Mouse (Mus musculus) heart, embryonic 14.5 days (tissue): ENCODE data around the gene Gnb5. TPM values are rescaled to one million over a fixed set of nuclear protein-coding genes. Genes with fewer than 3 reads are reported as not detected.

Experiments
- ATAC-seq: fragments of 200-750 bp; cut with Nextera tagmentation; 2 replicates; pipeline ENCODE4 v1.8.0; 2017; ENCODE audit warnings: low read depth, moderate TSS enrichment; ENCODE audit not compliant: insufficient number of reproducible peaks, insufficient read depth, low FRiP score
- H3K27ac ChIP-seq, 2 experiments: fragments of 200-500 bp in 1 of 2; fragments of 300-500 bp in 1 of 2; sonication (generic) in 1 of 2; replicated peaks in 1 of 2; 2 replicates each; pipeline ENCODE4 v1.5.1; 2012 to 2014; ENCODE audit warnings: low read depth in 2 of 2, low read length in 2 of 2, control low read depth in 1 of 2, mild to moderate bottlenecking in 1 of 2, mixed read lengths in 1 of 2; ENCODE audit not compliant: control insufficient read depth in 1 of 2, insufficient read depth in 1 of 2
- H3K27me3 ChIP-seq: fragments of 300-500 bp; sonication (generic); 2 replicates; pipeline ENCODE4 v1.6.1; 2014; ENCODE audit warnings: mild to moderate bottlenecking, low read length, control low read depth; ENCODE audit not compliant: control insufficient read depth, insufficient read depth
- H3K36me3 ChIP-seq: fragments of 300-500 bp; sonication (generic); 2 replicates; pipeline ENCODE4 v1.6.1; 2014; ENCODE audit warnings: mild to moderate bottlenecking, control low read depth, low read length, mixed read lengths; ENCODE audit not compliant: control insufficient read depth, insufficient read depth
- H3K4me1 ChIP-seq, 2 experiments: fragments of 200-500 bp in 1 of 2; fragments of 300-500 bp in 1 of 2; sonication (generic) in 1 of 2; 2 replicates each; pipeline ENCODE4 v1.6.1; 2012 to 2014; ENCODE audit warnings: low read length in 2 of 2, control low read depth in 1 of 2, mixed read lengths in 1 of 2; ENCODE audit not compliant: control insufficient read depth in 2 of 2, insufficient read depth in 2 of 2
- H3K4me2 ChIP-seq: fragments of 300-500 bp; sonication (generic); 2 replicates; pipeline ENCODE4 v1.6.1; 2014; ENCODE audit warnings: mild to moderate bottlenecking, low read length
- H3K4me3 ChIP-seq, 2 experiments: fragments of 200-500 bp in 1 of 2; fragments of 300-500 bp in 1 of 2; sonication (generic) in 1 of 2; 2 replicates each; pipeline ENCODE4 v1.5.1; 2012 to 2014; ENCODE audit warnings: low read length in 2 of 2, mild to moderate bottlenecking in 2 of 2, control low read depth in 1 of 2, low read depth in 1 of 2, moderate library complexity in 1 of 2; ENCODE audit not compliant: control insufficient read depth in 1 of 2, insufficient read depth in 1 of 2
- H3K9ac ChIP-seq: fragments of 300-500 bp; sonication (generic); 2 replicates; pipeline ENCODE4 v1.6.1; 2014; ENCODE audit warnings: mild to moderate bottlenecking, low read length
- H3K9me3 ChIP-seq: fragments of 300-500 bp; sonication (generic); 2 replicates; pipeline ENCODE4 v1.6.1; 2016; ENCODE audit warnings: low read length, control low read depth; ENCODE audit not compliant: control insufficient read depth
- WGBS: fragments of 180-500 bp; shearing (Covaris S2); extraction: QIAGEN DNeasy Blood & Tissue Kit; methylation state at CpG from one replicate; pipeline ENCODE4 v1.1.7; 2014; 5-methylcytosine and 5-hydroxymethylcytosine counted together
- polyA plus RNA-seq: library from polyadenylated mRNA; unstranded; fragments of >200 nt; fragmentation: Nextera tagmentation; extraction: Ambion mirVana; gene quantifications from 2 replicates; pipeline ENCODE4 v1.2.1, GENCODE M21; 2014

Gnb5 gene
- polyA plus RNA-seq = 66.5 and 68.7 TPM in 2 replicates

DNA sequence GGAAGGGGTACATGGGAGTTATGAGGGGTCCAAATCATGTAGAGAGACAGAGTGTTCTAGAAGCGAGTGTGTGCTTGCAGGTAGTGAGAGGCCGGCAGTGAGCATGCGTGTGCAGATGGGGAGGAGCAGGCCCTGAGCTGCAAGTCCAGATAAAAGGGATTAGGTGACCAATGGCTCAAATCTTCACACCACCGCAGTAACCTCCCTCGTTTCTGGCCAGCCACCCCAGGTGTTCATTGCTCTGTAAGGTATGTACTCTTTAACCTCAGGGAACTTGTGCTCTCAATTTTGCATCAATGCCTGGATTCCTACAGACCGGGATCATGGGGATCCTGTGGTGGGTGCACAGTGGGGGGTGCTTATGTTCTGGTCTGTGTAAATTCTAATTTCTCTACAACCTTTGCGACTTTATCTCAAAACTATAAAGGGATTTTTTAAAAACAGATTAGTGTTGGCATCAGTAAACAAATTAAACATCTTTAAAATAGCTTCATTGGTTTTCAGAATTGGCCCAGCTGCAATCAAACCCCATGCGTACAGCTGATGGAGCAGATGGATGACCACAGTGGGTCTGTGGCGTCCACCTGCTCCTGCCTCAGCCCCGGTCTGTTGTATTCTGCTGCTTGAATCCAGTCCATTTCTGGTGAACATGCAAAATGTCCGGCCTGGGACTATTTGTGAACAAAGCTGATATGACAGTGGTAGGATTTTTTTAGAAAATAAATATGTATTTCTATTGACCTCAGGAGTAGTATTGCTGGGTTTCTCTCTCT, at the start of gene Gnb5:
Gene Gnb5 (plus strand): TSS at position 163 of the 773 bp plus-strand sequence.
- 72% methylated on average over 11 of the region's 11 CpGs for WGBS
- Histone ChIP-seq H3K27me3 (no peaks in the 10 kb centered on the region), H3K9ac (no peak within 1 kb of the TSS), H3K27ac (no peak within 1 kb of the TSS), H3K36me3 (no peaks in the 10 kb centered on the region), H3K9me3 (no peaks in the 10 kb centered on the region), H3K4me1 (peaks cover 0 to 4% of the 10 kb centered on the region in 2 experiments; a peak in 2 of 4 replicates), H3K4me2 (no peak within 1 kb of the TSS), H3K4me3 (no peak within 1 kb of the TSS)
- ATAC-seq = no peak

DNA sequence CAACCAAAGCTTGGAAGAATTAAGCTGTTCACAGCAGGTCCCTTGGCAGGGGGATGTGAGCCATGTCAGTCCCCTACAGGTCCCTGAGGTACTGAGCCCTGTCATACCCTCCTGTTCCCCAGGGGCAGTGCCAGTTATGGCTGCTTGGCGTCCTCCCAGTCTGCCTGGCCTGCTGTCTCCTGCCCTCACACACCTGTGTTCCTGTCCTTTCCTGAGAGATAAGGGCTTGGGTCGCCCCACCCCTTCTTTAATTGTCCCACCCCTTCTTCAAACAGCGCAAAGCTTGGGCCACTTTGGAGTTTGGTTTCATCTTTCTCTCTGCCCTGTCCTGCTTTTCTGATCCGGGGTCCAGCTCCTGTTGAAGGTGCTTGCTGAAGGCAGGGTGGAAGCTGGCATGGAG, 47.3 kb upstream of the Gnb5 start:
- H3K4me2 ChIP-seq = no peak overlapping the region
- no peak for ATAC-seq
- WGBS = 60% methylated on average over 4 of the region's 4 CpGs
- H3K9me3 ChIP-seq = no peaks in the 10 kb centered on the region
- no peak overlapping the region for H3K4me3 ChIP-seq
- peaks cover 2 to 9% of the 10 kb centered on the region in 2 experiments; a peak in 2 of 4 replicates for H3K4me1 ChIP-seq
- H3K36me3 ChIP-seq = no peaks in the 10 kb centered on the region
- H3K27me3 ChIP-seq = no peaks in the 10 kb centered on the region
- H3K9ac ChIP-seq = no peak overlapping the region
- no peak overlapping the region for H3K27ac ChIP-seq

DNA sequence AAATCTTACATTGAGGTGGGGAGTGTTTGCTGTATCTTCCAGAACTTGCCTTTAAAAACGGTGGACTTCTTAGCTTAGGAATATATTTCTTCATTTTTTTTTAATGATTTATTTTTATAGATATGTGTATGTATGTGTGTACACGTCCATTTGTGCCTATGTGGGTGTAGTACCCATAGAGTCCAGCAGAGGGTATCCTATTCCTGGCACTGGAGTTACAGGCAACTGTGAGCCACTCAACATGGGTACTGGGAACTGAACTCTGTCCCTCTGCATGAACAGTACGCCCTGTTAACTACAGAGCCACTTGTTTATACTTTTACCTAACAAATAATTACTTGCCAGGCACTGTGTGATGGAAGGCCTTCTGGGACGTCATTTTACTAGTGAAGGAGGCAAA, 46.4 kb upstream of the Gnb5 start:
- no peaks in the 10 kb centered on the region for H3K27me3 ChIP-seq
- no peak overlapping the region for H3K4me3 ChIP-seq
- no peaks in the 10 kb centered on the region for H3K36me3 ChIP-seq
- H3K27ac ChIP-seq = no peak overlapping the region
- H3K9ac ChIP-seq = no peak overlapping the region
- no peaks in the 10 kb centered on the region for H3K9me3 ChIP-seq
- H3K4me2 ChIP-seq = no peak overlapping the region
- H3K4me1 ChIP-seq = peaks cover 0 to under 1% of the 10 kb centered on the region in 2 experiments; a peak in 2 of 4 replicates
- no peak for ATAC-seq
- 86% methylated on average over 4 of the region's 4 CpGs for WGBS

DNA sequence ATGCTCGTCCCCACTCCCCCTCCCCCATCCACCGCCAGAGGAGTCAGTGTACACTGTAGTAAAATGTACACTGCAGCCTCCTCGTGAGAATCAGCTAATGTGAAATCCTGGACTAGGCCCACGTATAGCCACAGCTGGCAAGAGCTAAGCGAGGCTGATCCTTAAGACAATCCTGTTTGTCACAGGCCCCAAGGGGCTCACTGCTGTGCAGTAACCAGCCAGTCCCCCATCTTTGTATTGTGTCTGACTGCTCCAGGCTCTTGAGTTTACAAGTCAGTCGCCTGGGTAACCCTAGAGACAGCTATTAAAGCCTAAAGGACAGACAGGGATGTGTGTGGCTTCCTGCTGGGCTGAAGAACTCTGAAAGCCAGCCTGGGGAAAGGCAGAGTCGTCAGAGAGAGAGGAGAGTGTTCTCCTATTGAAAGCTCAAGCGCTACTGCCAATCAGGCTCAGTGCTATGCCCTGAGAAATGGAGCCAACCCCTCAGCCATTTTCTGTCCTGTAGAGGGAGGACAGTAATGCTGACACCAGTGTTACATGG, 44.7 kb upstream of the Gnb5 start:
- ATAC-seq = no peak
- no peaks in the 10 kb centered on the region for H3K9me3 ChIP-seq
- no peak overlapping the region for H3K27ac ChIP-seq
- H3K4me2 ChIP-seq = no peak overlapping the region
- no peaks in the 10 kb centered on the region for H3K36me3 ChIP-seq
- no peak overlapping the region for H3K4me3 ChIP-seq
- no peaks in the 10 kb centered on the region for H3K27me3 ChIP-seq
- 37% methylated on average over 8 of the region's 8 CpGs for WGBS
- no peak overlapping the region for H3K9ac ChIP-seq
- H3K4me1 ChIP-seq = no peaks in the 10 kb centered on the region

DNA sequence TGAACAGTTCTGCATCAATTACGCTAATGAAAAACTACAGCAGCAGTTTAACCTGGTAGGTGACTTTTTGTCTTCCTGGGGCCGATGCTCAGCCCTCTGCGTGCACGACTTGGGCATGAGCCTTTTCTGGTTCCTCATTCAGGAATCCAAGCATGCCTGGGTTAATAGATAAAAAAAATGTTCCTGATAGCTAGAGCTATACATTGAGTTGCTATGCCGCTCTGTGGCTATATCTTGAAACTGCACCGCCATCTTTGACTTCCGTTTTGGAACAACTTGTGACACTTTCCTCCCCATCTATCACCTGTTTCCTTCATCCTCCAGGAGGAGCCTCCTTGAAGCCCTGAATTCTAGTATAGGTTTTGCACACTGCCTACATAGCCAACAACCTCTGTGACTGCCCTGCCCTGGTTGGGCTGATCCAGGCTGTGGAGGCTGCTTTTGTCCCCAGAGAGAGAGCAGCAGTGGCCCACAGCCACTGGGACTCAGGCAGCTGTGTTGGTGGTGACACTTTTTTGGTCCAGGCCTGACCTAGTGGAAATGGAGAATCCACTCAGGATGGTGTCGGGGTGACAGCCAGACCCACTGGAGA, 43.8 kb upstream of the Gnb5 start:
- no peak for ATAC-seq
- no peaks in the 10 kb centered on the region for H3K9me3 ChIP-seq
- WGBS = 60% methylated on average over 8 of the region's 8 CpGs

DNA sequence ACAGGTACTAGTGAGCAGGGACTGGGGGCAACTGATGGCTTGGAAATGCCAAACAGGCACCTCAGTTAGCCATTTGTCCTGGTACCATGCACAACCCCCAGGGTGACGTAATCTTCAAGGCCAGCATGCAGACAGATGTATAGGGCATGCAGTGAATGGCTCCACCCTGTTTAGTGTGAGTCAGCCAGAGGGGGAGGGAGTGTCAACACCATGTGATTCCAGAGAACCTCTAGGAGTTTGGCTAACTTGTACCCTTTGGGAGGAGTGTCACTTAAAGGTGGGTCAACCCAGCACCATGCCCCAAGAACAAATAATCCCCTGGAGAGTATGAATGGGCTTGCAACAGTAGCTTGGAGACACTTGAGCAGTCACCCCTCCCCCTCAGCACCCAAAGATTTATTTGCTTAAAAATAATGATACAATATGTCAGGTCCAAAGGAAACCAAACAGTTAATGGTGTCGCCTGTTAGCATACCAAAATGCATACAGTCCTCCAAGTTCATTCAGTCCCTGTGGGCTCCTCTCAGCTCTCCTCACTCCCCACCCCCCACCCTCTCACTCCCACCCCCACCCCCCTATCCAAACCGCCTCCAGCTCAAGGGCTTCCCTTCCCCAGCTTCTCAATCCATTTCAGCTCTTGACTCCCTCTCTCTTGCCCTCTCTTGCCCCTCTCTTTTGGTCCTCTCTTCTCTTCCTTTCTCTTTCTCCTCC, 41.9 kb upstream of the Gnb5 start:
- ATAC-seq = no peak
- Histone ChIP-seq H3K4me1 (no peaks in the 10 kb centered on the region), H3K9me3 (no peaks in the 10 kb centered on the region), H3K4me3 (no peak overlapping the region), H3K27ac (no peak overlapping the region), H3K9ac (no peak overlapping the region), H3K36me3 (no peaks in the 10 kb centered on the region), H3K4me2 (no peak overlapping the region), H3K27me3 (no peaks in the 10 kb centered on the region)
- WGBS = 44% methylated on average over 3 of the region's 3 CpGs

More for the DNA sequence above, 43.8 kb upstream of the Gnb5 start:
- Histone ChIP-seq H3K9ac (no peak overlapping the region), H3K4me1 (no peaks in the 10 kb centered on the region), H3K27me3 (no peaks in the 10 kb centered on the region), H3K27ac (no peak overlapping the region), H3K4me2 (no peak overlapping the region), H3K4me3 (no peak overlapping the region), H3K36me3 (no peaks in the 10 kb centered on the region)

DNA sequence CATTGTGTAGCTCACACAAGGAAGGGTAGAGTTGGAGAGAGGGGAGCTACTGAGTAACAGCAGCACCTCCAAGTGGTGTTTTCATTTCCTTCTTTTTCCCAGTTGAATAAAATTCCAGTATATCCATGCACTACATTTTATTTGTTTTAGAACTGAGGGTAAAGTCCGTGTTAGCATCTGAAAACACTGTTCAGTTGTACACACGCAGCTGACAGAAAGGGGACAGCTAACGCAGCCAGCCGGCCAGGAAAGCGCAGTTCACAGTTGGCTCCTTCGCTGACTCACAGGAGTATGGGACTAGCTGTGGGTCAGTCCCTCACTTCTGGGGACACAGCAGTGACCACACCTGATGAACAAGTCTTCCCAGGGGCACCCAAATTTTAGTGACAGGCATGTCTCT, 38.9 kb upstream of the Gnb5 start:
- Histone ChIP-seq H3K27ac (no peak overlapping the region), H3K9ac (no peak overlapping the region), H3K27me3 (no peaks in the 10 kb centered on the region), H3K4me3 (no peak overlapping the region), H3K36me3 (no peaks in the 10 kb centered on the region), H3K4me1 (no peaks in the 10 kb centered on the region), H3K9me3 (no peaks in the 10 kb centered on the region), H3K4me2 (no peak overlapping the region)
- 78% methylated on average over 6 of the region's 6 CpGs for WGBS
- ATAC-seq = no peak
